Mouse (Mus musculus): ENCODE measurements around the gene Ybey. TPM values are rescaled to one million over a fixed set of nuclear protein-coding genes. Genes with fewer than 3 reads are reported as not detected.

The Ybey gene
- polyA plus RNA-seq, 1 experiment from 2014 or later, result 4.6 TPM

- H3K27me3 ChIP-seq (ENCODE audit: control insufficient read depth, insufficient read depth, low read length), result no peaks in the 10 kb centered on the region
- no peak for ATAC-seq (replicated peaks; ENCODE audit: insufficient number of reproducible peaks, low FRiP score, low TSS enrichment)
- peaks cover 38% of the 10 kb centered on the region for H3K36me3 ChIP-seq (ENCODE audit: control insufficient read depth, insufficient read depth, low read length)
- H3K4me2 ChIP-seq, result no peak overlapping the region
- no peak overlapping the region for H3K4me3 ChIP-seq (ENCODE audit: low read depth, low read length)
- H3K27ac ChIP-seq (ENCODE audit: low read depth, low read length), result no peak overlapping the region
- H3K9ac ChIP-seq (ENCODE audit: low read depth, low read length), result no peak overlapping the region
- 92% methylated on average over 15 of the region's 15 CpGs for WGBS (ENCODE audit: insufficient replicate concordance)
- H3K4me1 ChIP-seq (ENCODE audit: control insufficient read depth, insufficient read depth, low read length), result no peaks in the 10 kb centered on the region
- no peaks in the 10 kb centered on the region for H3K9me3 ChIP-seq (replicated peaks; ENCODE audit: control insufficient read depth, low read length)
Measured at GRCm38 (mm10) chr10:76489205-76489604, 20.3 kb upstream of the Ybey start.

- H3K36me3 ChIP-seq (ENCODE audit: control insufficient read depth, insufficient read depth, low read length), result peaks cover 35% of the 10 kb centered on the region
- H3K4me2 ChIP-seq, result no peak overlapping the region
- ATAC-seq (replicated peaks; ENCODE audit: insufficient number of reproducible peaks, low FRiP score, low TSS enrichment), result no peak
- H3K9ac ChIP-seq (ENCODE audit: low read depth, low read length), result no peak overlapping the region
- no peaks in the 10 kb centered on the region for H3K27me3 ChIP-seq (ENCODE audit: control insufficient read depth, insufficient read depth, low read length)
- H3K4me1 ChIP-seq (ENCODE audit: control insufficient read depth, insufficient read depth, low read length), result no peaks in the 10 kb centered on the region
- no peaks in the 10 kb centered on the region for H3K9me3 ChIP-seq (replicated peaks; ENCODE audit: control insufficient read depth, low read length)
- H3K4me3 ChIP-seq (ENCODE audit: low read depth, low read length), result no peak overlapping the region
- H3K27ac ChIP-seq (ENCODE audit: low read depth, low read length), result no peak overlapping the region
- WGBS (ENCODE audit: insufficient replicate concordance), result 76% methylated on average over 8 of the region's 8 CpGs
Measured at GRCm38 (mm10) chr10:76488265-76488664, 19.4 kb upstream of the Ybey start.

DNA sequence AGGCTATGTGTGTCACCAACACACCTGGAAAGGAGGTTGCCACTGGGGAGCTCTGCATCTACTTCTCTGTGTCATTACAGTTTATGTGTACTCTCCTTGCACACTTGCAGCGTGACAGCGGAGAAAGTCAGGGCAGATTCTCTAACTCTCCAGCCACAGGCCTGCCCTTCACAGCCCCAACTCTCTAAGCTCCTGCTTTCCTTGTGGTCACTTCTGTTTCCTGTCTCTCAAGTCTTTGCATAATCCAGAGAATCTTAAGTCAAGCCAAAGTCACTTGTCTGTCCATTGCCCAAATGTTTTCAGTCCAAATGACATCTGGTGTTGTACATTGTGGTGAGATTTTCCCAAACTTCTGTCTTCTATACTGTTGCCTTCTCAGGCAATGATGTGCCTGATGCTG lies 17.4 kb upstream of the Ybey start:
- H3K27ac ChIP-seq (ENCODE audit: low read depth, low read length), result no peak overlapping the region

GRCm38 (mm10) chr10:76481480-76481879 lies 12.6 kb upstream of the Ybey start:
- WGBS (ENCODE audit: insufficient replicate concordance), result 71% methylated on average over 6 of the region's 6 CpGs
- Histone ChIP-seq H3K9me3 (replicated peaks; ENCODE audit: control insufficient read depth, low read length) (no peaks in the 10 kb centered on the region), H3K9ac (ENCODE audit: low read depth, low read length) (no peak overlapping the region), H3K4me1 (ENCODE audit: control insufficient read depth, insufficient read depth, low read length) (no peaks in the 10 kb centered on the region), H3K36me3 (ENCODE audit: control insufficient read depth, insufficient read depth, low read length) (peaks cover 40% of the 10 kb centered on the region), H3K4me2 (no peak overlapping the region), H3K27me3 (ENCODE audit: control insufficient read depth, insufficient read depth, low read length) (no peaks in the 10 kb centered on the region), H3K4me3 (ENCODE audit: low read depth, low read length) (no peak overlapping the region), H3K27ac (ENCODE audit: low read depth, low read length) (no peak overlapping the region)
- ATAC-seq (replicated peaks; ENCODE audit: insufficient number of reproducible peaks, low FRiP score, low TSS enrichment), result no peak

More for the DNA sequence above, 17.4 kb upstream of the Ybey start:
- WGBS (ENCODE audit: insufficient replicate concordance), result 95% methylated on average over 2 of the region's 2 CpGs
- H3K4me2 ChIP-seq, result no peak overlapping the region
- peaks cover 43% of the 10 kb centered on the region for H3K36me3 ChIP-seq (ENCODE audit: control insufficient read depth, insufficient read depth, low read length)
- H3K9me3 ChIP-seq (replicated peaks; ENCODE audit: control insufficient read depth, low read length), result no peaks in the 10 kb centered on the region
- H3K4me3 ChIP-seq (ENCODE audit: low read depth, low read length), result no peak overlapping the region
- H3K9ac ChIP-seq (ENCODE audit: low read depth, low read length), result no peak overlapping the region
- no peak for ATAC-seq (replicated peaks; ENCODE audit: insufficient number of reproducible peaks, low FRiP score, low TSS enrichment)
- H3K4me1 ChIP-seq (ENCODE audit: control insufficient read depth, insufficient read depth, low read length), result no peaks in the 10 kb centered on the region
- no peaks in the 10 kb centered on the region for H3K27me3 ChIP-seq (ENCODE audit: control insufficient read depth, insufficient read depth, low read length)

DNA sequence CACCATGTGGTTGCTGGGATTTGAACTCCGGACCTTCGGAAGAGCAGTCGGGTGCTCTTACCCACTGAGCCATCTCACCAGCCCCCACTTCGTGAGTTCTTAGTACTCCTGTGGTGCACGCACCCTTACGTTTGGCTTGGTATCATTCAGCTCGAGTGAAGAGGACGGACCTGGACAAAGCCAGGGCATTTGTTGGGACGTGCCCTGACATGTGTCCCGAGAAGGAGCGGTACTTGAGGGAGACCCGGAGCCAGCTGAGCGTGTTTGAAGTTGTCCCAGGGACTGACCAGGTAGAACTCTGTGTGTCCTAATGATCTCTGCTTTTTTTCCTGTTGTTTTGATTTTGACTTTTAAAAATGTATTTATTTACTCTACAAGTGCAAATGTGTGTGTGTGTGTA lies 11.9 kb upstream of the Ybey start:
- no peak overlapping the region for H3K4me2 ChIP-seq
- ATAC-seq (replicated peaks; ENCODE audit: insufficient number of reproducible peaks, low FRiP score, low TSS enrichment), result no peak
- no peaks in the 10 kb centered on the region for H3K9me3 ChIP-seq (replicated peaks; ENCODE audit: control insufficient read depth, low read length)
- 90% methylated on average over 13 of the region's 13 CpGs for WGBS (ENCODE audit: insufficient replicate concordance)
- no peak overlapping the region for H3K9ac ChIP-seq (ENCODE audit: low read depth, low read length)
- no peaks in the 10 kb centered on the region for H3K27me3 ChIP-seq (ENCODE audit: control insufficient read depth, insufficient read depth, low read length)
- no peaks in the 10 kb centered on the region for H3K4me1 ChIP-seq (ENCODE audit: control insufficient read depth, insufficient read depth, low read length)
- H3K36me3 ChIP-seq (ENCODE audit: control insufficient read depth, insufficient read depth, low read length), result peaks cover 40% of the 10 kb centered on the region
- H3K4me3 ChIP-seq (ENCODE audit: low read depth, low read length), result no peak overlapping the region
- no peak overlapping the region for H3K27ac ChIP-seq (ENCODE audit: low read depth, low read length)

DNA sequence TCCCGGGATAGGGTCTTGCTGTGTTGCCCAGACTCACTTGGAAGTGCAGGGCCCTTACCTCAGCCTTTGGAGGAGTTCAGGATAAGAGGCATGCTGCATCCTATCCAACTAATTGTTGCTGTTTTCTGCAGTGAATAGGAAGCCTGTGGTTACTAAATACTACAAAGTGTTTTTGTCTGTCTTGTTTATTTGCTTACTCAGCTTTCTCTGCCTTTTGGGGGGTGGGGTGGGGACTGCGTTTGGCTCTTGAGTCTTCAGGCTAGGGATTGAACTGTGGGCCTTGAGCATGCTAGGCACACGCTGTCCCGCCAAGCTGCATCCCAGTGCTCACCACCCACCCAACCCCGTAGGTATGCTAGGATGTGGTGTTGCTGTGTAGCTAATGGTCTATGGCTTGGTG lies 4.8 kb upstream of the Ybey start:
- ATAC-seq (replicated peaks; ENCODE audit: insufficient number of reproducible peaks, low FRiP score, low TSS enrichment), result no peak
- Histone ChIP-seq H3K4me1 (ENCODE audit: control insufficient read depth, insufficient read depth, low read length) (no peaks in the 10 kb centered on the region; the same call in 1 of the 2 replicates), H3K4me3 (ENCODE audit: low read depth, low read length) (no peak overlapping the region), H3K9me3 (replicated peaks; ENCODE audit: control insufficient read depth, low read length) (no peaks in the 10 kb centered on the region), H3K4me2 (no peak overlapping the region), H3K27ac (ENCODE audit: low read depth, low read length) (no peak overlapping the region), H3K9ac (ENCODE audit: low read depth, low read length) (no peak overlapping the region), H3K36me3 (ENCODE audit: control insufficient read depth, insufficient read depth, low read length) (peaks cover 33% of the 10 kb centered on the region), H3K27me3 (ENCODE audit: control insufficient read depth, insufficient read depth, low read length) (no peaks in the 10 kb centered on the region)
- WGBS (ENCODE audit: insufficient replicate concordance), result 86% methylated on average over 5 of the region's 5 CpGs

DNA sequence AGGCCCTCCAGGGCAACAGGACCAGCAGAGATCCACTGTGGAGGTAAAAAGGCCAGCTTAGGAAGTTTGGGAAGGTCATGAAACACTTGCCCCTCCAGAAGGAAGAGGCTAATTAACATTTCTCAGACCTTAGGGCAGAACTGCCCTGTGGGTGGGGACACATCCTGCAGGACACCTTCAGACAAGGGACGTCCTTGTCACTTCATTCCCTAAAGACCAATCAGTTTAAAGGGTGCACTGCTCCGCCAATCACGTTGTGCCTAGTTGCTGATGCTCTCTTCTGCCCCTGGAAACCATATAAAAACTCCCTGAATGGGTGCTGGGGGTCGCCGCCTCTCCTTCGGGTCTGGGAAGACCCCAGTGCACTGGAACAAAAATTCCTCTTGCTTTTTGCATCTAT lies 6.2 kb downstream of the Ybey start:
- Histone ChIP-seq H3K36me3 (ENCODE audit: control insufficient read depth, insufficient read depth, low read length) (no peaks in the 10 kb centered on the region), H3K9me3 (replicated peaks; ENCODE audit: control insufficient read depth, low read length) (no peaks in the 10 kb centered on the region), H3K9ac (ENCODE audit: low read depth, low read length) (no peak overlapping the region), H3K27ac (ENCODE audit: low read depth, low read length) (no peak overlapping the region), H3K27me3 (ENCODE audit: control insufficient read depth, insufficient read depth, low read length) (no peaks in the 10 kb centered on the region), H3K4me3 (ENCODE audit: low read depth, low read length) (no peak overlapping the region), H3K4me2 (no peak overlapping the region), H3K4me1 (ENCODE audit: control insufficient read depth, insufficient read depth, low read length) (peaks cover 2% of the 10 kb centered on the region; the same call in 1 of the 2 replicates)
- no peak for ATAC-seq (replicated peaks; ENCODE audit: insufficient number of reproducible peaks, low FRiP score, low TSS enrichment)
- WGBS (ENCODE audit: insufficient replicate concordance), result 80% methylated on average over 6 of the region's 6 CpGs

GRCm38 (mm10) chr10:76462312-76462711 lies 6.6 kb downstream of the Ybey start:
- Histone ChIP-seq H3K9ac (ENCODE audit: low read depth, low read length) (no peak overlapping the region), H3K4me1 (ENCODE audit: control insufficient read depth, insufficient read depth, low read length) (no peaks in the 10 kb centered on the region), H3K27me3 (ENCODE audit: control insufficient read depth, insufficient read depth, low read length) (no peaks in the 10 kb centered on the region), H3K9me3 (replicated peaks; ENCODE audit: control insufficient read depth, low read length) (no peaks in the 10 kb centered on the region), H3K36me3 (ENCODE audit: control insufficient read depth, insufficient read depth, low read length) (no peaks in the 10 kb centered on the region), H3K27ac (ENCODE audit: low read depth, low read length) (no peak overlapping the region), H3K4me2 (no peak overlapping the region), H3K4me3 (ENCODE audit: low read depth, low read length) (no peak overlapping the region)
- whole genome bisulfite sequencing (ENCODE audit: insufficient replicate concordance), result 84% methylated on average over 7 of the region's 7 CpGs
- ATAC-seq (replicated peaks; ENCODE audit: insufficient number of reproducible peaks, low FRiP score, low TSS enrichment), result no peak

DNA sequence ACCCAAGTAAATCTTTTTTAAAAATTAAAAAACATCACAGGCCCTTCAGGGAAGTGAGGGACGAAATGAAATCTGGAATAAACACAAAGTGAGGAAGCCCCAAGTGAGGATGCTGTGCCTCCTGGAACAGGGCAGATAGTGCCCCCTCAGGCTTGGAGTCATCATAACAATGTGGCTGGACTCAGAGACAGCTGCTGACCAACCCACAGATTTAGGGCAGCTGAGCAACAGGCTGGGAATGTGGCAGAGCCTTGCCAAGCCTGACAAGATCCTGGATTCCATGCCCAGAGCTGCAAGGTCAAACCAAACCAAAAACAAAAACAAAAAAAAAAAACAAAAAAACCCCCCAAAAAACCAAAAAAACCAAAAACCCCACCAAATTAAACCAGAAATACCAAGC lies 7.7 kb downstream of the Ybey start:
- WGBS (ENCODE audit: insufficient replicate concordance), result 74% methylated on average over 1 of the region's 1 CpGs

More for the DNA sequence above, 7.7 kb downstream of the Ybey start:
- no peak for ATAC-seq (replicated peaks; ENCODE audit: insufficient number of reproducible peaks, low FRiP score, low TSS enrichment)
- Histone ChIP-seq H3K36me3 (ENCODE audit: control insufficient read depth, insufficient read depth, low read length) (no peaks in the 10 kb centered on the region), H3K27ac (ENCODE audit: low read depth, low read length) (no peak overlapping the region), H3K9me3 (replicated peaks; ENCODE audit: control insufficient read depth, low read length) (no peaks in the 10 kb centered on the region), H3K27me3 (ENCODE audit: control insufficient read depth, insufficient read depth, low read length) (no peaks in the 10 kb centered on the region), H3K4me1 (ENCODE audit: control insufficient read depth, insufficient read depth, low read length) (no peaks in the 10 kb centered on the region), H3K4me2 (no peak overlapping the region), H3K9ac (ENCODE audit: low read depth, low read length) (no peak overlapping the region), H3K4me3 (ENCODE audit: low read depth, low read length) (no peak overlapping the region)
